Mouse (Mus musculus) adrenal gland, postnatal 14 days (tissue): ENCODE measurements around the gene Dnmt1. TPM values are rescaled to one million over a fixed set of nuclear protein-coding genes. Genes with fewer than 3 reads are reported as not detected.

Experiments
- DNase-seq: peaks from one replicate; pipeline ENCODE4 v3.0.0; 2021; ENCODE audit warnings: mixed read lengths
- total RNA-seq: library from RNA; stranded (reverse); gene quantifications from 2 replicates; pipeline ENCODE4 v1.2.3, GENCODE M21; 2021

The Dnmt1 gene
- total RNA-seq, 1 experiment from 2014 or later: 58.0 TPM

DNA sequence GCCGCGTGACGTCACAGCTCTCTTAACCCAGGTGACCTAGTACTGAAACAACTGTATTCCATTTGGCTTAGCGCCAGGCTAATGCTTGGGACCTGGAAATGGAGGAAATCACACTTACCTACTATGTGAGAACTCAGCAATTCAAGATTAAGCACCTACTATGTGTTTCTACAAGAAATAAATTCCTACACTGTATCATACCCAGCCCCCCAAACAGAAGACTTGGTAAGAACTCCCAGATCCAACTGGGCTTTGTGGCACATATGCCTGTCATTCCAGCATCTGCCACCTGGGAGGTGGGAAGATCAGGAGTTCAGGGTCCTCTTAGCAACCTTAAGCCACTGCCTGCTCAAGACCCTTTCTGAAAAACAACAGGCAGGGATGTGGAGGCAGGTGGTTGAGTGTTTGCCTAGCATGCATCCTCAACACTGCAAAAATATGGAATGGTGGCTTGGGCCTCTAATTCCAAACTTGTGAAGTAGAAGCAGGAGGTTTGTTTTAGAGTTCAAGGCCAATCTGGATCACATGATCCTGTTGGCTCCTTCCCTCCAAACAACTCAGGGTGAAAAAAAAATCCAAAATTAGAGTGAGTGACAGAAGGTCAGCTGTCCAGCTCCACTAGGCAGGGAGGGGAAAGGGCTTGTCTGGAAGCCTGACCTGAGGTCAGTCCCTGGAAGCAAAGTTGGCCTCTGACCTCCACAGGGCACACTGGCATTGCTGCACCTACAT lies 17.4 kb upstream of the Dnmt1 start:
- no peak for DNase-seq

DNA sequence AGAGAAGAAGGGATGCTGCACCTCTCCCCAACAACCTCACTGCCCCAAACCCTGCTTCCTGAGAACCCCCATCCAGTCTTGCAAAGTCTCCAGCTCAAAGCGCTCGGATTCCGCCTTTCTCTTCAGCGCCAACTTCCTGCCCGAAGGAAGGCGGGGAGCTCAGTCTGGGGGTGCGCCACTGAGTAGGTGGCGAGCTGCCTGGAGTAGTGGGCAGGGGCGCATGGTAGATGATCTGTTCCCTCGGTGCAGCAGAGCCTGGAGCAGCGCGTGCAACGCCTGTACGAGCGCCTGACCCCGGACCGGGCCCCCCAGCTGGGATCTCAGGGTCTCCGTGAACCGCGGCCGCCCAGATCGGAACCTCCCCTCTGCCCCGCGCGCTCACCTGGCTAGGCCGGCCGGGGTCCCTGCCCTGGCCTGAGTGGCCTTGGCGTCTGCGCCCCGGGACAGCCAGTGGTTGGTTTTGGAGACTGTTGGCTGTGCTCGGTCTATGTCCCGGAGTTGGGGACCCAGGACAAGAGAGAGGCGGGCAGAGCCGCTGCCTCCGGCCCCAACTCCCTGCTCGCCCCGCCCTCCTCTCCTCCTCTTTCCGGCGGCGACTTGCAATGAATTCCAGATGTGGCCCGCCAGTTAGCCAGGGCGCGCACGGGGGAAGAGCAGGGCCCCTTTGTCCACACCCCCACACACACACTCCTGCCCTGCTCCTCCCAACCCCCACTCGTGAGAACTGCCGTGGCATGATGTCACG lies 16.7 kb upstream of the Dnmt1 start, which contains the start of gene S1pr2:
TSS of gene S1pr2 (minus strand) at position 566 of the 745 bp plus-strand sequence.
- DNase-seq: peak; percentile 90

GRCm38 (mm10) chr9:20975431-20976215 lies 15.9 kb upstream of the Dnmt1 start:
- DNase-seq: peak; percentile 66

GRCm38 (mm10) chr9:20973682-20974075 lies 14.0 kb upstream of the Dnmt1 start:
- DNase-seq: peak; percentile 46

GRCm38 (mm10) chr9:20973001-20973681 lies 13.5 kb upstream of the Dnmt1 start:
- DNase-seq: no peak

GRCm38 (mm10) chr9:20972141-20972992 lies 12.7 kb upstream of the Dnmt1 start:
- peak; percentile 70 for DNase-seq

DNA sequence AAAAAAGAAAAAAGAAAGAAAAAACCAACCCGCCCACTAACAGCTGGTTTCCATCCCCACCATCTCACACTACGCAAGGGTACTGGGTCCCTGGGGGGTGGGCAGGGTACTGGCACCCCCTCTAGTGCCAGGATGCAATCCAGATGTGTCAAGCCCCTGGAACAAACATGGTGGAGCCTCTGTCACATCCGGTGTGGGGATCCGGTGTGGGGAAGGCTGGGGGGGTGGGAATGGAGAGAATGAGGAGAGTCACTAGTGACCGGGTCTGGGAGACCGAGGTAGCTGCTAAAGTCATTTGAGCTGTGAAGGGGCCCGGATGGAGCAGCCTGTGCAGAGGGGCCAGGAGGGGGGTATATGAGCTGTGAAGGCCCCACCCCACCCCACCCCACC lies 12.1 kb upstream of the Dnmt1 start:
- DNase-seq: no peak

DNA sequence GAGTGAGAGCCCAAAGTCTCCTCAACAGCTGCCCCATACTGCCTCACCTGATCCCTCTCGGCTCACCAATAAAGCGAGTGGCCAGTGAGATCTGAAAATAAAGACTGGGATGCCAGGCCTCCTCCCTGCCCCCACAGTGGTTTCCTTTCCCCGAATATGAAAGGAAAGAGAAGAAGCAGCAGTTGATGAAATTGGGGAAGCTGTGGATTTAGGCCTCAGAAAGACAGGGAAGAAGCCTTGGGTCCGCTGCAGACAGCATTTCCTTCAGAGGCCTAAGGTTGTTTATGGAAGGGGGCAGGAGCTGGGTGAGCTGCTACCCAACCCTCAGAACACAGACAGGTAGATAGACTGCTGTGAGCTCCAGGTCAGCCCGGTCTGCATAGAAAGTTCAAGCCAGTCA lies 7.1 kb upstream of the Dnmt1 start:
- no peak for DNase-seq

DNA sequence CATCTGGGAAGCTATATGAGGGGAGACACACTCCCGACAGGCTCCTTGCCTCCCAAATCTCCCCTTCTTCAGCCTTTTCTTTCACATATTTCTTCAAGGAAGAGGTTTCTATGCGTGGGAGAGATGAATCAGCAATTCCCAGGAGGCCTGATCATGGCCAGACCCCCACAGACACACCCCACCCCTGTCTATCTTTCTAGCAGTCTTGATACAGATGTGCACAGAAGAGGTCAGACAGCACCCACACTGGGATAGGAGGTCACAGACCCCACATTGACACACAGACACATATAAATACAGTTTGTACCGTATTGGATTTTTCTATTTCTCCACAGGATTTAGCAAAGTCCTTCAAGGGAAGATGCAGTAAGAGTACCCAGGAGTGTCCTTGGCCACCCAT lies 6.3 kb upstream of the Dnmt1 start:
- DNase-seq: no peak

GRCm38 (mm10) chr9:20965606-20966005 lies 5.9 kb upstream of the Dnmt1 start:
- peak; percentile 78 for DNase-seq

- DNase-seq: no peak
Observed at GRCm38 (mm10) chr9:20961557-20961956, 1.9 kb upstream of the Dnmt1 start.

- no peak for DNase-seq
Observed at GRCm38 (mm10) chr9:20956989-20957388, 2.7 kb downstream of the Dnmt1 start.

- peak; percentile 97 for DNase-seq
Observed at GRCm38 (mm10) chr9:20952520-20953227, 7.0 kb downstream of the Dnmt1 start.

DNA sequence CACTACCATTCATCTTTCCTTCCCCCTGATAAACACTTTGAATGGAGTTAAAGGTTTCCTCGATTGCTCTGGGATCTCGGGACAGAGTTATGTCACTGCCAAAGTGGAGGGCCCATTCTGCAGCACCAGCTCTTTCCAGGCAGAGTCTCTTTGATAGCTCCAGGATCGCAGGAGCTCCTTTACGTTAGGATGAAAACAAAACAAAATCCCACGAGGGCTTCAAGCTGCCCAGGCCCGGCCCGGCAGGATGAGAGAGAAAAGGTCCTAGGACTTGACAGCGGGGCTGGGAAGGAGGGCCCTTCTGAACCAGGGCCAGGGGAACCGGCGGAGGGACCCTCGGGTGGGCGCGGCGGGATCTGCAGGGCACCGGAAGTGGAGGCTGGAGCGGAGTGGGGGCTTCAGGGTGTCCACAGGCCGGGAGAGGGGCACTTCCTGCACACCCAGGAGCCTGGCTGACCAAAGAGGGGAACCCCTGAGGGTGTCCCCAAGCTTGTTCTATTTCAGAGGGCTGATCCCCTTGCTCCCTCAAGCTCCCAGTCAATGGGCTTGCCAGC lies 7.6 kb downstream of the Dnmt1 start:
- no peak for DNase-seq

- peak; percentile 86 for DNase-seq
Observed at GRCm38 (mm10) chr9:20951441-20951840, 8.2 kb downstream of the Dnmt1 start.

- DNase-seq: no peak
Observed at GRCm38 (mm10) chr9:20950419-20950818, 9.3 kb downstream of the Dnmt1 start.

- peak; percentile 40 for DNase-seq
Observed at GRCm38 (mm10) chr9:20946066-20946880, 13.4 kb downstream of the Dnmt1 start.

DNA sequence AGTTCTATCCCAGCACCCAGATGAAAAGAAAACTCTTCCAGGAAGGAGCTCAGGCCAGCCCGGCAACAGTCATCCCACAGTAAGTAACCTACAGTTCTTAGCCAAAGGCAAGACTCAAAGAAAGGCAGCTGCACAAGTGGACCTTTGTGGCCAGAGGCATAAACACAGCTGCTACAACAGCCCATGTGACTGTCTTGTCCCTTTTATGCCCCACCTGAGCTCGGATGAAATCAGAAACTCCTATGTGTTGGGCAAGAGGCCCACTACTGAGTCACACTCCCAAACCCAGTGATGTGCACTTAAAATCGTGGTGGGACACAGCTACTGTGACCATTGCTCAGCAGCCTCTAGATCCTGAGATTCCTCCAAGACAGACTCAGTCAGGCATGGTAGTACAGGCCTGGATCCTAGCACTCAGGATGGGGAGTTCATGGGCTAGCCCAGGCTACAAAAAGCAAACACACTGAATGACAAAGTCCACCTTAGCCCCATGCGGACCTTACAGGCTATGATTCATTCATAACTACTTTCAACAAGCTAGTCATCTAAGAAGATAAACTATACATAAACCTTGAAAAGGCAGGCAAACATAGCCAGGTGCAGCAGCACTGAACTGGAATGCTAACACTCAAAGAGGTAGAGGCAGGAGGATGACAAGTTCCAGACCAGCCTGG lies 14.9 kb downstream of the Dnmt1 start:
- DNase-seq: no peak

DNA sequence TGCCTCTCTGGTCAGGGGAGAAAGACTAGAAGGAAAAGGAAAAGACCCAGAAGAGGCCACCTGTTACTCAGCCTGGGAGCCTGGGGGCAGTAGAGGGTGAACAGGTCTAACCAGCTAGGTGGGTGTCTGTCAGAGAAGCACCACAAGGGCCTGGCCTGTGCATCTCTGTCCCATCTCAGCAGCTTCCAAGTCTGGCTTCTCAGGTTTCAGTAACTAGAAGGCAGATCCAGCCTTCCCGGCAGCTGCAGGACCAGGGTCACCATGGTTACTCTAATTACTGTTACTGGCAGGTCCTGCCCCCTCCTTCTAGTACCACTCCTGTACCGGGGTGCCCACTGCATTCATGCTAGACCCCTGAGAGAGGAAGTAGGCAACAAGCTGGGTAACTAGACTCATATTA lies 15.8 kb downstream of the Dnmt1 start:
- DNase-seq: peak; percentile 10
